Mouse (Mus musculus) thymus, postnatal 14 days (tissue): ENCODE results near the gene Scd1.

ENCODE experiments used
- DNase-seq: peaks from one replicate; pipeline ENCODE4 v3.0.0; 2021

Scd1 gene

DNA sequence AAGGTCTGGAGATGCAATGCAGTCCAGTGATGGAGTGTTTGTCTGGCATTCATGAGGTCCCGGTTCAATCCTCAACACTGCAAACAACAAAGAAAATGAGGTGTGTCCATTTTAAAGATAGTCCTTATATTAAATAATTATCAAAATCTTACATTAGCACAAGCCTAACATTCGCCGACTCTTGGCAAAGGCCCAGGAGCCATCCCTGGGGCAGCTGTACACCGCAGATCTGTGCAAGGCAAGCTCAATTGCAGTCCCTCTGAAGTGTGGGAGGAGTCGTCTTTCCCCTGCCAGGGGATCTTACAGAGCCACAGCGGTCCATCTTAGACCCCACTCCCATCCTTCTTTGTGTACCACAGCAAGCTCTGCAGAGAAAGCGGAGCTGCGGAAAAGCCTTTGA is 49.0 kb downstream of the Scd1 start:
- no peak for DNase-seq

- no peak for DNase-seq
These were observed 55.9 kb downstream of the Scd1 start for GRCm38 (mm10) chr19:44351756-44352155.

GRCm38 (mm10) chr19:44349689-44350088 is 58.0 kb downstream of the Scd1 start:
- DNase-seq: no peak
